Mouse (Mus musculus) testis, adult 2 months (tissue): Measurements from ENCODE around the gene Stox2.

ENCODE experiments used
- CTCF ChIP-seq: fragments of 200-500 bp; IDR thresholded peaks from 2 replicates; pipeline ENCODE4 v1.5.1; 2012; ENCODE audit warnings: low read depth, mild to moderate bottlenecking, inconsistent platforms, low read length, moderate library complexity; ENCODE audit not compliant: control insufficient read depth, insufficient read depth, insufficient replicate concordance
- POLR2A ChIP-seq: fragments of 200-500 bp; IDR thresholded peaks from 2 replicates; pipeline ENCODE4 v1.6.1; 2012; ENCODE audit warnings: low read depth, mild to moderate bottlenecking, inconsistent platforms, low read length, moderate library complexity; ENCODE audit not compliant: control insufficient read depth

DNA sequence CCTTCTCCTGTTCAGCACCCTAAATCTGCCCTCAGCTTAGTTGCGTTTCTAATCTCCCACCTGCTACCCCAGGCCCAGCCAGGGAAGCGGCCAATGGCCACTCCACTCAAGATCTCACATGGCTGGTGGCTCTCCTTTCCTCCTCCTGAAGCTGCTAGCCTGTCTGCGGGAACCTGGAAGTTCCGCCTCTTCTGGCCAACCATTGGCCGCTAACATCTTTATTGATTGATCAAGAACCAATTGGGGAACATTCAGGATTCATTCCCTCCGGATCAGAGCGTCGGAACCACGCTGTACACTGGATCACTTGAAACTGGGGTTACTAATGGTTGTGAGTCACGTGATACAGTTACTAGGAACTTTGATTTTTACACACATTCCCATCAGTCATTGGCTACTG lies 12.4 kb upstream of the Stox2 start:
- TF ChIP-seq CTCF (no peak), POLR2A (no peak)
